Mouse (Mus musculus): Measurements from ENCODE around the gene 3110040M04Rik. TPM values are rescaled to one million over a fixed set of nuclear protein-coding genes. Genes with fewer than 3 reads are reported as not detected.

Gene 3110040M04Rik
- not detected for polyA plus RNA-seq (2017; shearing (Covaris generic))

DNA sequence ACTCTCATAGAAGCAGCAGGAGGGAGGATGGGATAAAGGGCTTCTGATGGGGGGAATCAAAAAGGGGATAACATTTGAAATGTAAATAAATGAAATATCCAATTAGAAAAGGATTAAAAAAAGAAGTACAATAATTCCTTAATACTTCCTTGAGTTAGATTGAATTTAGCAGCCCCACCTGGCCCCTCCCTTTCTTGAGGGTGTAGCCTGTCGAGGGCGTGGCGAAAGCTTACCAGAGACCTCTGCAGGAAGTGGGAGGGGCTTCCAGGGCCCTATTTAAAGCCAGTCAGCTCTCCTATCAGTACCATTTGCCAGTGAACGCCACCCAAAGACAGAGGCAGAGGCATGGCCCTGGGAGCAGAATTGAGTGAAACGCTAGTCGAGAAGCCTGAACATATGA lies at the start of gene 3110040M04Rik:
3110040M04Rik (plus strand) TSS at position 304 of the 400 bp plus-strand sequence.

GRCm38 (mm10) chr1:151182266-151182665 lies 21.7 kb upstream of the 3110040M04Rik start, which contains the start of gene Gm47985:
Gm47985 (plus strand) TSS chr1:151182537.

DNA sequence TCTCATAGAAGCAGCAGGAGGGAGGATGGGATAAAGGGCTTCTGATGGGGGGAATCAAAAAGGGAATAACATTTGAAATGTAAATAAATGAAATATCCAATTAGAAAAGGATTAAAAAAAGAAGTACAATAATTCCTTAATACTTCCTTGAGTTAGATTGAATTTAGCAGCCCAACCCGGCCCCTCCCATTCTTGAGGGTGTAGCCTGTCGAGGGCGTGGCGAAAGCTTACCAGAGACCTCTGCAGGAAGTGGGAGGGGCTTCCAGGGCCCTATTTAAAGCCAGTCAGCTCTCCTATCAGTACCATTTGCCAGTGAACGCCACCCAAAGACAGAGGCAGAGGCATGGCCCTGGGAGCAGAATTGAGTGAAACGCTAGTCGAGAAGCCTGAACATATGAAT lies 11.8 kb upstream of the 3110040M04Rik start, which contains the start of gene Gm8947:
Gm8947 (plus strand) TSS at position 302 of the 400 bp plus-strand sequence.

DNA sequence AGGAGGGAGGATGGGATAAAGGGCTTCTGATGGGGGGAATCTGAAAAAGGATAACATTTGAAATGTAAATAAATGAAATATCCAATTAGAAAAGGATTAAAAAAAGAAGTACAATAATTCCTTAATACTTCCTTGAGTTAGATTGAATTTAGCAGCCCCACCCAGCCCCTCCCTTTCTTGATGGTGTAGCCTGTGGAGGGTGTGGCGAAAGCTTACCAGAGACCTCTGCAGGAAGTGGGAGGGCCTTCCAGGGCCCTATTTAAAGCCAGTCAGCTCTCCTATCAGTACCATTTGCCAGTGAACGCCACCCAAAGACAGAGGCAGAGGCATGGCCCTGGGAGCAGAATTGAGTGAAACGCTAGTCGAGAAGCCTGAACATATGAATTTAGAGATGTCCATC lies 5.8 kb upstream of the 3110040M04Rik start, which contains the start of gene Gm47995:
Gm47995 (plus strand) TSS at position 329 of the 400 bp plus-strand sequence.

DNA sequence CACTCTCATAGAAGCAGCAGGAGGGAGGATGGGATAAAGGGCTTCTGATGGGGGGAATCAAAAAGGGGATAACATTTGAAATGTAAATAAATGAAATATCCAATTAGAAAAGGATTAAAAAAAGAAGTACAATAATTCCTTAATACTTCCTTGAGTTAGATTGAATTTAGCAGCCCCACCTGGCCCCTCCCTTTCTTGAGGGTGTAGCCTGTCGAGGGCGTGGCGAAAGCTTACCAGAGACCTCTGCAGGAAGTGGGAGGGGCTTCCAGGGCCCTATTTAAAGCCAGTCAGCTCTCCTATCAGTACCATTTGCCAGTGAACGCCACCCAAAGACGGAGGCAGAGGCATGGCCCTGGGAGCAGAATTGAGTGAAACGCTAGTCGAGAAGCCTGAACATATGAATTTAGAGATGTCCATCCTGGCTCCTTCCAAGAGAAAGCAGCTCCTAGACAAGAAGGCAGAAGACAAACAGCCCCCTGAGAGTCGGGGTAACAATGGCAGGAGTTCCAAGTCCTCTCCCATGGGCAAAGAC lies 6.0 kb downstream of the 3110040M04Rik start, which contains the start of gene Gm47996:
Gm47996 (plus strand) TSS at position 308 of the 532 bp plus-strand sequence.

Other genes starting within 250 kb of the 3110040M04Rik start
- gene Hmcn1, start 210.7 kb upstream of the 3110040M04Rik start, polyA plus RNA-seq (2017; shearing (Covaris generic)) = 0.49 TPM
- gene Gm47985, start 21.6 kb upstream of the 3110040M04Rik start, polyA plus RNA-seq (2017; shearing (Covaris generic)) = not detected
- gene Gm8947, start 11.7 kb upstream of the 3110040M04Rik start, polyA plus RNA-seq (2017; shearing (Covaris generic)) = not detected
- gene Gm47995, start 5.7 kb upstream of the 3110040M04Rik start, polyA plus RNA-seq (2017; shearing (Covaris generic)) = not detected
- not detected for gene Gm47996, start 6.0 kb downstream of the 3110040M04Rik start, polyA plus RNA-seq (2017; shearing (Covaris generic))
- gene Ivns1abp, start 140.4 kb downstream of the 3110040M04Rik start, polyA plus RNA-seq (2017; shearing (Covaris generic)) = 197 TPM
- gene Swt1, start 224.3 kb downstream of the 3110040M04Rik start, polyA plus RNA-seq (2017; shearing (Covaris generic)) = 41.6 TPM
- gene Trmt1l, start 224.4 kb downstream of the 3110040M04Rik start, polyA plus RNA-seq (2017; shearing (Covaris generic)) = 90.7 TPM